Mouse (Mus musculus) thymus, postnatal 10 days (tissue): ENCODE measurements around the gene Ckap4.
"Not testable (repeated sequence)": the region's sequence is repeated elsewhere in the genome, so short reads cannot be mapped to it uniquely, and the experiment has no call there.

ENCODE experiments used
- DNase-seq, 2 experiments: peaks; one replicate each; pipeline ENCODE4 v3.0.0; 2021; ENCODE audit warnings: low spot score in 2 of 2

Gene Ckap4

DNA sequence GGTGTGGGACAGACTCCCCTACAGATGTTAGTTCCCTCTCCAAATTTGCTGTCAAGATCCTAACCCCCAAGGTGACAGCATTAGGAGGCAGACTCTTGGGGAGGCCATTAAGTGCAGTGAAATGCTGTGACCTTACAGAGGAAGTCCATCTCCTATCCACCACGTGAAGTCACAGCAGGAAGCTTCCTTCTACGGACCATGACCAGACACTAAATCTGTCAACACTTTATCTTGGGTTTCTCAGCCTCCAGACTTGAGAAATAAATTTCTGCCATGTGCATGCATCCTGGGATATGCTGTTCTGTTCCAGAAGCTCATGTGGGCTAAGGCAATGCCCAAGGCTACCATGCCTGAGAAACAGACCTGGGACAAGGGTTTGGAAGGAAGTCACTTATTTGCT lies 35.0 kb downstream of the Ckap4 start:
- DNase-seq: no peak

- DNase-seq: no peak
These were observed 37.1 kb downstream of the Ckap4 start for GRCm38 (mm10) chr10:84496805-84497204.

DNA sequence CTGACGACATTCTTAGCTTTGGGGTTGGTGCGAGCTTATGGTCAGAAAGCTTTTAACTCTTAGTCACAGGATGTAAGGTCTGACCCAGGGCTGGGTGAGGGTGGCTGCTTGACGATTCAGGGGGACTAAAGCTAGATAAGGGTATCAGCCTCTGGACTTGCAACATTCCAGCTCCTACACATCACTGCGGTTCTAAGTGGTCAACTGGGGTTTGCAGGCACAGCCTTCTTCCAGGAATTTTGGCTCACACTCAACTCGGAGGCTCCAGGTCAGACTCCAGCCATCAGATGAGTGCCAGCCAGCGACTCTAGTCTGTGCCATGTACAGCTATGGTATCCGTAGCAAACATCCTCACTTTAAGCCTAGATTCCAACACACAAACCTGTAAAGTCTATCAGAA lies 39.4 kb downstream of the Ckap4 start:
- DNase-seq: no peak

GRCm38 (mm10) chr10:84490115-84490514 lies 43.7 kb downstream of the Ckap4 start:
- DNase-seq: no peak

- peak; percentile 32 to 76 for DNase-seq
These were observed 45.5 kb downstream of the Ckap4 start for GRCm38 (mm10) chr10:84488315-84488714.

DNA sequence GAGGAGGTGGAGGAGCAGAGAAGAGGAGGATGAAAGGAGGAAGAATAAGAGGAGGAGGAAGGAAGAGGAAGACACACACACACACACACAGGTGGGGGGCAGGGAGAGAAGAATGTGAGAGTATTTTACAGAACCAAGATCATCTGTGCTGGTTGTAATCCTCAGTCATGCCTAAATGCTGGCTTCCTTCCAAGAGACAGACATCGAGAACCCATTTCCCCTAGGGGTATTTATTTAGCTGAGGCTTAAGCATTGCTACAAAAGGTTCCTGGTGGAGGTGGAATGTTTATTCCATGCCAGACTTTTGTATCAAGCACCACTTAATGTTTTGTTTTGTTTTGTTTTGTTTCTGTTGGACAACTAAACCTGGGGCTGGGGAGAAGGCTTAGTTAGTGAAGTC lies 49.2 kb downstream of the Ckap4 start:
- no peak for DNase-seq

DNA sequence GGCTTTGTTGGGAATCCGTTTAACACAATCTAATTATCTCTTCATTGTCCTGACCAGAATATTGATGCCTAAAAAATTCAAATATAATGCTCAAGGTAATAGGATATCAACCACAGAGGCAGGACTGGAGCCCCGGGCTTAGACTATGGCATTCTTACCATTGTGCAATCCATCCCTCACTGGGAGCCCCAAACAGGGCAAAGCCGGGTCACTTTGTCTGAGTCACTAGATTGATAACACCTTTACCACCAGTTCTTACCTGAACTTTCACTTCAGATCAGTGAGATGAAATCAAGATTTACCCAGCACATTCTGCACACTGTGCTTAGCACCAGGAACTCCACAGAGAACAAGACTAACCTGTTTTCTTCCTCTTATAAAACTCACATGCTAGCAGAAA lies 50.3 kb downstream of the Ckap4 start:
- DNase-seq: no peak

GRCm38 (mm10) chr10:84483069-84483468 lies 50.8 kb downstream of the Ckap4 start:
- DNase-seq: no peak

- DNase-seq: not testable (repeated sequence)
These were observed 51.4 kb downstream of the Ckap4 start for GRCm38 (mm10) chr10:84482418-84482817.

GRCm38 (mm10) chr10:84481327-84481671 lies 52.6 kb downstream of the Ckap4 start:
- DNase-seq: no peak

DNA sequence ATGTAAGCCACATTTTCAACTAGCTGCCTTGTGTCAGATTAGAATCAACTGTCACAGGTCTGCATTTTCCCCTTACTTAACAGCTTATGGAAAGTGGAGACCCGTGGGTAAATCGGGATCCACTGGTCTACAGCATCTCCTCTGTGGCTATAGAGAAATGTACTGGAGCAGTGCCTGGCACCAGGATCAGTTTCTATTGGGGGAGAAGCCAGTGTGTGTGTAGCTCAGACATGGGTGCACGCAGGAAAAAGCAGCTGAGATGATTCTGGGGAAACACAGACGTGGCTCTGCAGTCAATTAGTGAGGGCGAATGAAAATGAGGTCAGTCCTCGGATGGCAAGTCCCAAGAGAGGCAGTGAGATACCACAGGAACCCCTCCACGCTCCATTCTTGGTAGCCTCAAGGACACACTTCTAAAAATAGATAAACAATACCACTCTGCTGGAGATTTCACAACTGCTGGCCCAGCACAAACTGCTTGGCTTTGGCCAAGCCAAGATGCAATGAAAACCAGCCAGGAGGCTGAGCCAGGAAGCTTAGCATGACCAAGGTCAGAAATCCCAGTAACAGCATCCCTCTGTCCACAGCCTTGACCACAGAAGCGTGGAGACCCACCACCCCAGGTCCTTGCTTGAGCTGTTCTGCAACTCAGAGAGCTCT lies 53.1 kb downstream of the Ckap4 start:
- DNase-seq: no peak

GRCm38 (mm10) chr10:84480146-84480545 lies 53.7 kb downstream of the Ckap4 start:
- no peak for DNase-seq

- DNase-seq: no peak
These were observed 56.2 kb downstream of the Ckap4 start for GRCm38 (mm10) chr10:84477613-84478076.

DNA sequence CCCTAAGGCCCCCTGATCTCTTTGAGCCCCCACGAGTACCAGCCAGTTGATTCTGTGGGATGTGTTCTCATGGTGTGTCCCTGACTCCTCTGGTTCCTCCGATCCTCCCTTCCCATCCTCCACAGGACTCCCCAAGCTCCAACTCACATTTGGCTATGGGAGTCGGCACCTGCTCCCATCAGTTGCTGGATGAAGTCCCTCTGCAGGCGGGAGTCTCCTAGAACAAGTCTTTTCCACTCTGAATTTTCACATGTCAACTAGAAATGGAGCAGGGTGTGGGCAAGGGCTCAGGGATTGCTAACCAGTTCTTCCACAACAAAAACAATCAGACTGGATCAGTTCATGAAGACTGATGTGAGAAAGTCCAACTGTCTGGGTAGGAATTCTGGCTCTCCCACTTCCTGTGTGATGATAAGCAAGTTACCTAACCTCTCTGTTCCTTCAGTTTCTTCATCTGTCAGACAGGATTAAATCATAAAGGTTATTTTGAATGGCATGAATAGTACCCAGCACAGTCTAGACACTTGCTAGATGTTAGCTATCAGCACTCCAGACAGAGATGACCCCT lies 56.7 kb downstream of the Ckap4 start:
- DNase-seq: no peak
